Mouse (Mus musculus): ENCODE measurements around the gene Ank2.

GRCm38 (mm10) chr3:127457761-127458419 is 41.3 kb downstream of the Ank2 start:
- TF ChIP-seq POLR2A (IDR thresholded peaks at IDR 0.05; ENCODE audit: borderline replicate concordance, extremely low read depth, low read depth, low read length) (no peak), CTCF (IDR thresholded peaks at IDR 0.05; ENCODE audit: insufficient read depth, low read length) (no peak)
